Mouse (Mus musculus) heart, embryonic 10.5 days (tissue): ENCODE data around the gene Ncoa5. TPM values are rescaled to one million over a fixed set of nuclear protein-coding genes. Genes with fewer than 3 reads are reported as not detected.

Experiments
- DNase-seq: peaks from one replicate; pipeline ENCODE4 v3.0.0-alpha.2; 2017; ENCODE audit warnings: low spot score
- H3K27ac ChIP-seq: fragments of 300-500 bp; sonication (generic); 2 replicates; pipeline ENCODE4 v1.5.1; 2016; ENCODE audit warnings: mild to moderate bottlenecking
- H3K27me3 ChIP-seq: fragments of 300-500 bp; sonication (generic); 2 replicates; pipeline ENCODE4 v1.6.1; 2016; ENCODE audit warnings: mild to moderate bottlenecking; ENCODE audit not compliant: poor library complexity, insufficient read depth, severe bottlenecking
- H3K36me3 ChIP-seq: fragments of 300-500 bp; sonication (generic); 2 replicates; pipeline ENCODE4 v1.6.1; 2016; ENCODE audit warnings: mild to moderate bottlenecking, moderate library complexity
- H3K4me1 ChIP-seq: fragments of 300-500 bp; sonication (generic); 2 replicates; pipeline ENCODE4 v1.6.1; 2016; ENCODE audit warnings: mild to moderate bottlenecking
- H3K4me3 ChIP-seq: fragments of 300-500 bp; sonication (generic); 2 replicates; pipeline ENCODE4 v1.5.1; 2016; ENCODE audit warnings: mild to moderate bottlenecking, moderate library complexity
- H3K9me3 ChIP-seq: fragments of 300-500 bp; sonication (generic); 2 replicates; pipeline ENCODE4 v1.6.1; 2016; ENCODE audit warnings: mild to moderate bottlenecking, moderate library complexity
- WGBS: fragments of 180-500 bp; shearing (Covaris S2); methylation state at CpG from one replicate; pipeline ENCODE4 v1.1.7; 2016; 5-methylcytosine and 5-hydroxymethylcytosine counted together
- polyA plus RNA-seq: library from polyadenylated mRNA; unstranded; fragments of >200 nt; fragmentation: Nextera tagmentation; extraction: Ambion mirVana; gene quantifications from 2 replicates; pipeline ENCODE4 v1.2.1, GENCODE M21; 2016

The Ncoa5 gene
- polyA plus RNA-seq: 52.8 and 64.2 TPM in 2 replicates

DNA sequence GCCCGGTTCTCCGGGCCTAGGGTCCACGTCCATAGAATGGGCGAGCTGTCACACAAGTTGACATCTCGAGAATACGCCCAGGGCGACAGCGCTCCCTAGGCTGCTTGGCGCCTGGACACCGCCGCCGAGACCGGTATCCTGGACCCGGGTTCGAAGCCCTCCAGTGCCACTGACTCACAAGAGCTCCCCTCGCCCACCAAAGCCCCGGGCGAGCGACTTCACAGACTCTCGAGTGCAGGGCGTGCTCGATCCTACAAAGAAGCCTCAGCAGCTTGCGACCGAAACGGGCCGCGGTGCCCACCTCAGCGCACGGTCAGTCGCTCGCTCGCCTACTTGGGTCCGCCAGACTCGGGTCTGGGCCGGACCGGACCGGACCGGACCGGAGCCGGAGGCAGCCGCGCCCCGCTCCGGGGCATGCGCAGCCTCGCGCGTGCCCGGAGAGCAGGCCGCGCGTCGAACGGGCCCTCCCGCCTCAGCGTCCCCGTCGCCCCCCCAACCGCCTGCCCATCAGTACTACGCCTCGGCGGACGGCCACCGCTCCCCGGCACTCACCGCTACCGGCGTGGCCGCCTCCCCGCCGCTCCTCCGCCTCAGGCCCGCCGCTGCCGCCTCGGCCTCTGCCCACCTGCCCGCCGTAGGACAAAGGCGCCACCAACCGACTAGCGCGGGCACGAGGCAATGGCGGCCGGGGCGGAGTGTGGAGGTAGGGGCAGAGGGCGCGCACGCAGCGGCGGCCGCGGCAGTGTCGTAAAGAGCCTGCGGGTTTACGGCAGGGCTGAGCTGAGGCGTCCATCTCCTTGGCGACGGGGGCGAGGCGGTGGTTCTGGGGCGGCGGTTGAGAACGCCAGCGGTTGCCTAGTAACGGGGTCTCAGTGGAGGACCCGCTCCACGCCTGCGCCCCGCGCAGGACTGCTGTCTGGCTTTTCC, at the start of gene Ncoa5:
TSS of gene Ncoa5 (minus strand) at position 737 of the 927 bp plus-strand sequence.
- Histone ChIP-seq H3K27ac (peak within 1 kb of the TSS; percentile 100), H3K36me3 (no peaks in the 10 kb centered on the region), H3K4me1 (peaks cover 24% of the 10 kb centered on the region), H3K9me3 (no peaks in the 10 kb centered on the region), H3K4me3 (peak within 1 kb of the TSS; percentile 93), H3K27me3 (0 out of 2 replicates have a peak, but pooled peaks cover 2% of the 10 kb centered on the region)
- DNase-seq: peak; percentile 99
- WGBS: under 1% methylated on average over 97 of the region's 111 CpGs

DNA sequence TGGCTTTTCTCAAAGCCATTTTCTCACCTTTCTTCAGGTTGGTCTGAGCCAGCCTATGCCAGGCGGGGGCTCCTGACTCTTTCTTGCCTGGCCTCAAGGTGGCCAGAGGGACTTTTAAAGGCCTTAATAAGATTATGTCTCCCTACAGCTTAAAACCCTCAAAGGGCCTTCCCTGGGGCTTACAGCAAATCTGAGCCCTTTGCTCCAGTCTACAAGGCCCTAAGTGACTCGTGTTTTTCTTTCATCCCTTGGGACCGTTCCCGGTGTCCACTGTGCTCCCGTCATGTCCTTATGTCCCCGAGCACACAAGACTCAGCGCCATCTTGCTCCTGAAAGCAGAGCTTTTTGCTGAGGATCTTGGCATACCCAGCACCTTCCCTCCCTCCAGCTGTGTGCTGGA, 46.6 kb upstream of the Ncoa5 start:
- Histone ChIP-seq H3K9me3 (no peaks in the 10 kb centered on the region), H3K27ac (no peak overlapping the region), H3K4me1 (0 out of 2 replicates have a peak, but pooled peaks cover 6% of the 10 kb centered on the region), H3K27me3 (peaks cover 79% of the 10 kb centered on the region), H3K36me3 (no peaks in the 10 kb centered on the region), H3K4me3 (no peak overlapping the region)
- WGBS: 12% methylated on average over 7 of the region's 7 CpGs
- DNase-seq: no peak

- WGBS: 13% methylated on average over 9 of the region's 9 CpGs
- H3K9me3 ChIP-seq: no peaks in the 10 kb centered on the region
- no peaks in the 10 kb centered on the region for H3K36me3 ChIP-seq
- H3K4me3 ChIP-seq: no peak overlapping the region
- H3K27ac ChIP-seq: no peak overlapping the region
- DNase-seq: no peak
- 0 out of 2 replicates have a peak, but pooled peaks cover 6% of the 10 kb centered on the region for H3K4me1 ChIP-seq
- peaks cover 80% of the 10 kb centered on the region for H3K27me3 ChIP-seq
Observed at GRCm38 (mm10) chr2:165080657-165081056, 46.0 kb upstream of the Ncoa5 start.

GRCm38 (mm10) chr2:165078605-165079004, 43.9 kb upstream of the Ncoa5 start:
- no peak overlapping the region for H3K27ac ChIP-seq
- peaks cover 86% of the 10 kb centered on the region for H3K27me3 ChIP-seq
- 0 out of 2 replicates have a peak, but pooled peaks cover 10% of the 10 kb centered on the region for H3K4me1 ChIP-seq
- H3K36me3 ChIP-seq: no peaks in the 10 kb centered on the region
- no peaks in the 10 kb centered on the region for H3K9me3 ChIP-seq
- DNase-seq: no peak
- 25% methylated on average over 10 of the region's 10 CpGs for WGBS
- H3K4me3 ChIP-seq: no peak overlapping the region

GRCm38 (mm10) chr2:165078045-165078444, 43.4 kb upstream of the Ncoa5 start:
- Histone ChIP-seq H3K4me1 (0 out of 2 replicates have a peak, but pooled peaks cover 10% of the 10 kb centered on the region), H3K27ac (no peak overlapping the region), H3K27me3 (peaks cover 92% of the 10 kb centered on the region), H3K36me3 (no peaks in the 10 kb centered on the region), H3K9me3 (no peaks in the 10 kb centered on the region), H3K4me3 (no peak overlapping the region)
- no peak for DNase-seq
- 67% methylated on average over 8 of the region's 8 CpGs for WGBS

- H3K4me3 ChIP-seq: no peak overlapping the region
- 0 out of 2 replicates have a peak, but pooled peaks cover 10% of the 10 kb centered on the region for H3K4me1 ChIP-seq
- no peaks in the 10 kb centered on the region for H3K36me3 ChIP-seq
- 9% methylated on average over 9 of the region's 9 CpGs for WGBS
- no peak for DNase-seq
- no peak overlapping the region for H3K27ac ChIP-seq
- H3K27me3 ChIP-seq: peaks cover 100% of the 10 kb centered on the region
- no peaks in the 10 kb centered on the region for H3K9me3 ChIP-seq
Observed at GRCm38 (mm10) chr2:165077055-165077454, 42.4 kb upstream of the Ncoa5 start.

GRCm38 (mm10) chr2:165074937-165075336, 40.3 kb upstream of the Ncoa5 start:
- Histone ChIP-seq H3K27me3 (peaks cover 99% of the 10 kb centered on the region), H3K4me1 (peaks cover 15% of the 10 kb centered on the region), H3K36me3 (no peaks in the 10 kb centered on the region), H3K27ac (no peak overlapping the region), H3K4me3 (no peak overlapping the region), H3K9me3 (no peaks in the 10 kb centered on the region)
- WGBS: 30% methylated on average over 2 of the region's 2 CpGs
- DNase-seq: peak; percentile 83

DNA sequence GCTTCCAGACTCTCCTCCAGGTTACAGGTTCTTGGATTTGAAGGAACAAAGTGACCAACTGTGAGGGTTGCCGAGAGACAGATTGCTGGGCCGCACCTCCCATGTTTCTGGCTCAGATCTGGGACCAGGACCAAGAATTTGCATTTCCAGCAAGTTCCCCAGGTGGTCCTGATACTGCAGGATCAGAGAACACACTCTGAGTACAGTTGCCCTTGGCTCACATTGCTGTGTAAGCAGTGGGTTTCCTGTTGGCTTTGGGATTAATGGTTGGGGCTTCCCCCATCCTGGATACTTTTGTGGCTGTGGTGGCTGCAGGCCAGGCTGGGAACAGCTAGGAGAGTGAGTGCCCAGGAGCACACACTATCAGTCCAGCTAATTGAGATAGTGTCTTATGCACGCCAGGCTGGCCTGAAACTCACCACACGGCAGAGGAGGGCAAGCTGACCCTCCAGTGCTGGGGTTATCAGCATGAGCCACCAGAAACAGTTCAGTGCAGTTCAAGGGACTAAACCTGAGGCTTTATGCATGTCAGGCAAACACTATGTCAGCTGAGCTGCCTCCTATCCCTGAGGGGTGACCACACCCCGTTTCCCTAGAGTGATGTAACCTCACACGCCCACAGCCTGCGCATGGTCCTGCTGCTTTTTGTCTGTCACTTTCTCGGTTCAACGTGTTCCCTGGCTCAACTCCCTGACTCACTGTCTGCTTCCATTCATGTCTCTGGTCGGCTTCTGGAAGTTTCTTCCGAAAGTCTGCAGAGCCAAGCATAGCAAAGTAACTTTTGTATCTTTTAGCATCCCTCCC, 39.6 kb upstream of the Ncoa5 start:
- Histone ChIP-seq H3K4me1 (peaks cover 16% of the 10 kb centered on the region), H3K4me3 (no peak overlapping the region), H3K27ac (no peak overlapping the region), H3K27me3 (peaks cover 99% of the 10 kb centered on the region), H3K36me3 (no peaks in the 10 kb centered on the region), H3K9me3 (no peaks in the 10 kb centered on the region)
- whole genome bisulfite sequencing: 35% methylated on average over 11 of the region's 11 CpGs
- DNase-seq: no peak

DNA sequence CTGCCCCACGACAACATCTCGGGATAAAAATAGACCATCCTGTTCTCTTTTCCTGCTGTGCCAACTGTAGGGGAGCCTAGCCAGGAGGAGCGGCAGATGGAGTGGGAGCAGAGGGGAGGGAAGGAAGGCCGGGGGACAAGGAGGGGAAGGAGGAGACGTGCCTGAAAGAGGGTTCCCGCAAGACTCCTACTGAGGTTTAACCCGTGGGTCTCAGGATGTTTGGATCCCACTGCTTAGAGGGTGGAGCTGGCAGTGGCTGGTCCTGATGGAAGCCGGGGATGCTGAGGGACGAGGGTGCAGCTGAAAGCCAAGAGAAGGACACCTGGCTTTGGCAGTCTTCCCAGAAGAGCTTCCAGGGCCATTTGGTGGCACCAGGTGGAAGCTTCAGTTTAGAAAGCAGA, 38.7 kb upstream of the Ncoa5 start:
- WGBS: 18% methylated on average over 9 of the region's 9 CpGs
- no peak overlapping the region for H3K4me3 ChIP-seq
- peaks cover 16% of the 10 kb centered on the region for H3K4me1 ChIP-seq
- H3K27ac ChIP-seq: no peak overlapping the region
- no peaks in the 10 kb centered on the region for H3K36me3 ChIP-seq
- H3K27me3 ChIP-seq: peaks cover 94% of the 10 kb centered on the region
- DNase-seq: no peak
- no peaks in the 10 kb centered on the region for H3K9me3 ChIP-seq

GRCm38 (mm10) chr2:165070096-165070816, 35.6 kb upstream of the Ncoa5 start:
- whole genome bisulfite sequencing: 22% methylated on average over 23 of the region's 23 CpGs
- Histone ChIP-seq H3K9me3 (no peaks in the 10 kb centered on the region), H3K27ac (no peak overlapping the region), H3K4me3 (peak overlapping the region; percentile 32), H3K36me3 (no peaks in the 10 kb centered on the region), H3K27me3 (peaks cover 67% of the 10 kb centered on the region), H3K4me1 (peaks cover 15% of the 10 kb centered on the region)
- no peak for DNase-seq

GRCm38 (mm10) chr2:165068806-165069205, 34.1 kb upstream of the Ncoa5 start:
- H3K4me3 ChIP-seq: no peak overlapping the region
- no peaks in the 10 kb centered on the region for H3K9me3 ChIP-seq
- H3K4me1 ChIP-seq: peaks cover 10% of the 10 kb centered on the region
- no peak for DNase-seq
- no peaks in the 10 kb centered on the region for H3K36me3 ChIP-seq
- WGBS: 73% methylated on average over 2 of the region's 2 CpGs
- peaks cover 53% of the 10 kb centered on the region for H3K27me3 ChIP-seq
- H3K27ac ChIP-seq: no peak overlapping the region

DNA sequence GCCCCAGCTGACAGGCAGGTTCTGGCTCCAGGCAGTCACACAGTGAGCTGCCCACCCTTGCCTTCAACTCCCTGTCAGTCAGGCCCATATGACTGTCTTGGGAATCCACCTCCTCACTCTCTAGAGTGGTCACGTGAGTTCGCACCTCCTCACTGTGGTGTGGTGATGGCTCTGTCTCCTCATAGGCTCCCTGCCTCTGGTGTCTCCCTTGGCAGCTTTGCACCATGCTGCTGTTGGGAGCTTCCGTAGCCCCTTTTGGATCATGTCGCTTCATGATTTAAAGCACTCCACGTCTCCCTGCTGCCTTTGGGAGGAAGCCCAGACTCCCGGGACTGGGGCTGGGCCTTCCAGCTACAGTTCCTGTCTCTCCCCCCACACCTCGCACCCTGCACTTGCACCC, 29.8 kb upstream of the Ncoa5 start:
- WGBS: 59% methylated on average over 7 of the region's 7 CpGs
- no peak overlapping the region for H3K4me3 ChIP-seq
- no peak for DNase-seq
- no peaks in the 10 kb centered on the region for H3K4me1 ChIP-seq
- H3K9me3 ChIP-seq: no peaks in the 10 kb centered on the region
- no peak overlapping the region for H3K27ac ChIP-seq
- H3K36me3 ChIP-seq: no peaks in the 10 kb centered on the region
- H3K27me3 ChIP-seq: peaks cover 16% of the 10 kb centered on the region; the same call in 1 of the 2 replicates
